Mouse (Mus musculus) heart, postnatal 0 days (tissue): ENCODE measurements at regions not wholly inside any gene's neighbourhood (a gene's known extent, or its start where the extent isn't known, plus 50 kb on each side); places are given as distances from the start of the nearest gene placed in this dataset.
A peak's percentile ranks its signal among the peaks of the same experiment; 100 is the strongest.
"Not testable (repeated sequence)": the region's sequence is repeated elsewhere in the genome, so short reads cannot be mapped to it uniquely, and the experiment has no call there.

ENCODE experiments used
- ATAC-seq: fragments of 200-750 bp; cut with Nextera tagmentation; 2 replicates; pipeline ENCODE4 v1.8.0; 2017; ENCODE audit warnings: low read depth, moderate number of reproducible peaks, moderate library complexity; ENCODE audit not compliant: insufficient read depth
- DNase-seq: peaks from one replicate; pipeline ENCODE4 v3.0.0-alpha.2; 2016; ENCODE audit warnings: low spot score
- H3K27ac ChIP-seq: fragments of 300-500 bp; sonication (generic); 2 replicates; pipeline ENCODE4 v1.5.1; 2014; ENCODE audit warnings: low read depth, mild to moderate bottlenecking
- H3K27me3 ChIP-seq: fragments of 300-500 bp; sonication (generic); 2 replicates; pipeline ENCODE4 v1.6.1; 2014; ENCODE audit warnings: low read length, mixed read lengths; ENCODE audit not compliant: control insufficient read depth, insufficient read depth
- H3K36me3 ChIP-seq: fragments of 300-500 bp; sonication (generic); replicated peaks from 2 replicates; pipeline ENCODE4 v1.6.1; 2014; ENCODE audit warnings: low read length, mixed read lengths; ENCODE audit not compliant: control insufficient read depth, insufficient read depth
- H3K4me1 ChIP-seq: fragments of 300-500 bp; sonication (generic); 2 replicates; pipeline ENCODE4 v1.6.1; 2014; ENCODE audit warnings: antibody characterized with exemption; ENCODE audit not compliant: control insufficient read depth, insufficient read depth
- H3K4me2 ChIP-seq: fragments of 300-500 bp; sonication (generic); 2 replicates; pipeline ENCODE4 v1.6.1; 2014; ENCODE audit warnings: low read depth, mild to moderate bottlenecking, low read length, moderate library complexity
- H3K4me3 ChIP-seq: fragments of 300-500 bp; sonication (generic); 2 replicates; pipeline ENCODE4 v1.5.1; 2014; ENCODE audit warnings: low read depth, low read length
- H3K9ac ChIP-seq: fragments of 300-500 bp; sonication (generic); replicated peaks from 2 replicates; pipeline ENCODE4 v1.6.1; 2014; ENCODE audit warnings: low read depth, low read length, mixed read lengths
- H3K9me3 ChIP-seq: fragments of 300-500 bp; sonication (generic); replicated peaks from 2 replicates; pipeline ENCODE4 v1.6.1; 2016; ENCODE audit warnings: low read length; ENCODE audit not compliant: control insufficient read depth
- CTCF ChIP-seq: IDR thresholded peaks from 2 replicates; pipeline ENCODE4 v1.5.1; 2016; ENCODE audit warnings: antibody characterized with exemption, control low read depth, low read depth
- WGBS: fragments of 180-500 bp; shearing (Covaris S2); extraction: QIAGEN DNeasy Blood & Tissue Kit; methylation state at CpG from one replicate; pipeline ENCODE4 v1.1.7; 2014; 5-methylcytosine and 5-hydroxymethylcytosine counted together

GRCm38 (mm10) chr13:68167826-68168225 lies 304.7 kb downstream of the BC048507 start:
- H3K9ac ChIP-seq, H3K4me3 ChIP-seq, H3K27me3 ChIP-seq, DNase-seq, H3K4me2 ChIP-seq, H3K4me1 ChIP-seq, H3K9me3 ChIP-seq, H3K27ac ChIP-seq, ATAC-seq, H3K36me3 ChIP-seq: not testable (repeated sequence)
- 30% methylated on average over 6 of the region's 6 CpGs for WGBS
- peak; percentile 37 for TF ChIP-seq CTCF

- not testable (repeated sequence) for H3K9me3 ChIP-seq
Observed at GRCm38 (mm10) chr13:68173456-68173855, 310.3 kb downstream of the BC048507 start.

More at GRCm38 (mm10) chr13:68173456-68173855, 310.3 kb downstream of the BC048507 start:
- H3K4me3 ChIP-seq, H3K4me1 ChIP-seq, H3K9ac ChIP-seq, H3K27ac ChIP-seq, H3K27me3 ChIP-seq, ATAC-seq, DNase-seq, H3K36me3 ChIP-seq, H3K4me2 ChIP-seq: not testable (repeated sequence)
- 70% methylated on average over 10 of the region's 10 CpGs for WGBS
